Mouse (Mus musculus): Measurements from ENCODE around the gene Msmo1.

Gene Msmo1

GRCm38 (mm10) chr8:64733271-64733943, at the start of gene Msmo1:
Gene Msmo1 (minus strand): TSS chr8:64733792.
- DNase-seq (ENCODE audit: low read depth, low spot score), result peak; percentile 99

- DNase-seq (ENCODE audit: low read depth, low spot score), result no peak
Measured at GRCm38 (mm10) chr8:64781947-64782346, 48.4 kb upstream of the Msmo1 start.

- DNase-seq (ENCODE audit: low read depth, low spot score), result no peak
Measured at GRCm38 (mm10) chr8:64777925-64778324, 44.3 kb upstream of the Msmo1 start.

GRCm38 (mm10) chr8:64774136-64774535, 40.5 kb upstream of the Msmo1 start:
- DNase-seq (ENCODE audit: low read depth, low spot score), result no peak

GRCm38 (mm10) chr8:64770814-64771213, 37.2 kb upstream of the Msmo1 start:
- no peak for DNase-seq (ENCODE audit: low read depth, low spot score)

- no peak for DNase-seq (ENCODE audit: low read depth, low spot score)
Measured at GRCm38 (mm10) chr8:64769586-64769985, 36.0 kb upstream of the Msmo1 start.

- no peak for DNase-seq (ENCODE audit: low read depth, low spot score)
Measured at GRCm38 (mm10) chr8:64768645-64769044, 35.1 kb upstream of the Msmo1 start.

- DNase-seq (ENCODE audit: low read depth, low spot score), result no peak
Measured at GRCm38 (mm10) chr8:64767047-64767446, 33.5 kb upstream of the Msmo1 start.

- DNase-seq (ENCODE audit: low read depth, low spot score), result no peak
Measured at GRCm38 (mm10) chr8:64764075-64764474, 30.5 kb upstream of the Msmo1 start.

- DNase-seq (ENCODE audit: low read depth, low spot score), result peak; percentile 19
Measured at GRCm38 (mm10) chr8:64762751-64763150, 29.2 kb upstream of the Msmo1 start.

- peak; percentile 59 for DNase-seq (ENCODE audit: low read depth, low spot score)
Measured at GRCm38 (mm10) chr8:64761430-64761829, 27.8 kb upstream of the Msmo1 start.

- DNase-seq (ENCODE audit: low read depth, low spot score), result no peak
Measured at GRCm38 (mm10) chr8:64757956-64758355, 24.4 kb upstream of the Msmo1 start.

- no peak for DNase-seq (ENCODE audit: low read depth, low spot score)
Measured at GRCm38 (mm10) chr8:64746215-64747058, 12.8 kb upstream of the Msmo1 start.

GRCm38 (mm10) chr8:64740547-64741211, 7.1 kb upstream of the Msmo1 start:
- DNase-seq (ENCODE audit: low read depth, low spot score), result no peak

GRCm38 (mm10) chr8:64738916-64739315, 5.3 kb upstream of the Msmo1 start:
- no peak for DNase-seq (ENCODE audit: low read depth, low spot score)

GRCm38 (mm10) chr8:64736767-64737323, 3.3 kb upstream of the Msmo1 start:
- no peak for DNase-seq (ENCODE audit: low read depth, low spot score)

- DNase-seq (ENCODE audit: low read depth, low spot score), result no peak
Measured at GRCm38 (mm10) chr8:64735161-64735560, 1.6 kb upstream of the Msmo1 start.

GRCm38 (mm10) chr8:64732596-64732995, 996 bp downstream of the Msmo1 start:
- peak; percentile 29 for DNase-seq (ENCODE audit: low read depth, low spot score)

- DNase-seq (ENCODE audit: low read depth, low spot score), result no peak
Measured at GRCm38 (mm10) chr8:64728156-64728555, 5.4 kb downstream of the Msmo1 start.

- DNase-seq (ENCODE audit: low read depth, low spot score), result peak; percentile 93
Measured at GRCm38 (mm10) chr8:64726190-64726695, 7.3 kb downstream of the Msmo1 start.

- no peak for DNase-seq (ENCODE audit: low read depth, low spot score)
Measured at GRCm38 (mm10) chr8:64723206-64723605, 10.4 kb downstream of the Msmo1 start.

GRCm38 (mm10) chr8:64717868-64718267, 15.7 kb downstream of the Msmo1 start:
- no peak for DNase-seq (ENCODE audit: low read depth, low spot score)
